ENCODE assay signal across 8 mouse cellular contexts in genomic region chr9:78488890-78489420, GRCm38 (mm10). TPM values are rescaled to one million over a fixed set of nuclear protein-coding genes. Genes with fewer than 3 reads are reported as not detected.
DNase-seq lines count a peak whose midpoint lies in the region; ATAC-seq and TF ChIP-seq lines count a peak whose summit lies in the region.

TSS of gene Eef1a1 (minus strand) at chr9:78489151.

- H3K4me3 ChIP-seq in MEL (ENCODE audit: control insufficient read depth in 1 of 2, insufficient read depth in 1 of 2, low read depth in 2 of 2, low read length in 2 of 2), result peak within 1 kb of the TSS; percentile 15 to 29; a peak in 3 of 4 replicates
- H3K4me3 ChIP-seq in forebrain, embryonic 14.5 days (ENCODE audit: low read depth, low read length), result peak within 1 kb of the TSS; percentile 30
- peak within 1 kb of the TSS; percentile 43 for H3K4me3 ChIP-seq in lung, postnatal 0 days (ENCODE audit: low read depth, low read length)

- no peak within 1 kb of the TSS for H3K27ac ChIP-seq in MEL (ENCODE audit: control insufficient read depth, low read depth, low read length)
- H3K27ac ChIP-seq in forebrain, embryonic 14.5 days (ENCODE audit: low read depth, low read length), result peak within 1 kb of the TSS; percentile 16; the same call in 1 of the 2 replicates
- peak within 1 kb of the TSS; percentile 77; the same call in 1 of the 2 replicates for H3K27ac ChIP-seq in lung, postnatal 0 days (ENCODE audit: low read length)

- TF ChIP-seq CTCF in MEL (IDR thresholded peaks at IDR 0.05 in 2 of 3, conservative IDR thresholded peaks at IDR 0.05 in 1 of 3; ENCODE audit: control insufficient read depth in 1 of 3, insufficient read depth in 1 of 3, low read depth in 2 of 3, low read length in 3 of 3, poor library complexity in 1 of 3, severe bottlenecking in 1 of 3), result no peak
- TF ChIP-seq CTCF in lung, postnatal 0 days (IDR thresholded peaks at IDR 0.05), result no peak

- peak; percentile 31; the same call in 1 of the 2 replicates for ATAC-seq in cerebellum, adult (ENCODE audit: insufficient number of reproducible peaks, low FRiP score, low TSS enrichment)
- peak; percentile 68 for ATAC-seq in forebrain, embryonic 14.5 days
- ATAC-seq in lung, postnatal 0 days, result peak; percentile 81

- no peaks in the 10 kb centered on the region for H3K36me3 ChIP-seq in MEL (ENCODE audit: control insufficient read depth in 1 of 2, insufficient read depth in 2 of 2, low read length in 2 of 2)
- no peaks in the 10 kb centered on the region for H3K36me3 ChIP-seq in forebrain, embryonic 14.5 days (ENCODE audit: control insufficient read depth, insufficient read depth, low read length)
- no peaks in the 10 kb centered on the region for H3K36me3 ChIP-seq in lung, postnatal 0 days (ENCODE audit: insufficient read depth, low read length)

- WGBS in forebrain, embryonic 14.5 days, result 2% methylated on average over 15 of the region's 20 CpGs
- WGBS in lung, postnatal 0 days, result under 1% methylated on average over 16 of the region's 20 CpGs

- no peaks in the 10 kb centered on the region for H3K9me3 ChIP-seq in MEL (replicated peaks; ENCODE audit: insufficient read depth, low read length)
- H3K9me3 ChIP-seq in forebrain, embryonic 14.5 days (replicated peaks; ENCODE audit: control insufficient read depth, low read length), result no peaks in the 10 kb centered on the region
- H3K9me3 ChIP-seq in lung, postnatal 0 days (ENCODE audit: low read length), result no peaks in the 10 kb centered on the region

- peaks cover 8 to 13% of the 10 kb centered on the region in 2 experiments for H3K27me3 ChIP-seq in MEL (ENCODE audit: control insufficient read depth in 1 of 2, insufficient read depth in 2 of 2, low read length in 2 of 2)
- no peaks in the 10 kb centered on the region for H3K27me3 ChIP-seq in forebrain, embryonic 14.5 days (replicated peaks; ENCODE audit: control insufficient read depth, insufficient read depth, low read length)
- no peaks in the 10 kb centered on the region for H3K27me3 ChIP-seq in lung, postnatal 0 days (replicated peaks; ENCODE audit: insufficient read depth, low read length)

- DNase-seq in MEL (ENCODE audit: low read depth, low spot score), result no peak
- peak; percentile 33 for DNase-seq in forebrain, embryonic 14.5 days (ENCODE audit: low spot score)
- peak; percentile 74 for DNase-seq in heart, postnatal 4 days
- DNase-seq in layer of hippocampus, adult 8-10 months (ENCODE audit: low spot score in 2 of 2), result no peak
- DNase-seq in lung, postnatal 0 days (ENCODE audit: low spot score), result peak; percentile 75
- DNase-seq in ovary, postnatal 36 days (ENCODE audit: low spot score), result peak; percentile 63
- DNase-seq in urinary bladder, postnatal 36 days (ENCODE audit: low spot score in 2 of 2), result peak; percentile 59 to 63

- no peak for TF ChIP-seq EP300 in MEL (IDR thresholded peaks at IDR 0.05; ENCODE audit: low read depth in 1 of 2, low read length in 2 of 2)
- TF ChIP-seq EP300 in lung, postnatal 0 days (IDR thresholded peaks at IDR 0.05), result no peak

- peak within 1 kb of the TSS; percentile 63 for H3K4me2 ChIP-seq in forebrain, embryonic 14.5 days (ENCODE audit: low read length)
- peak within 1 kb of the TSS; percentile 70 for H3K4me2 ChIP-seq in lung, postnatal 0 days (replicated peaks; ENCODE audit: low read depth, low read length)

- no peak within 1 kb of the TSS for H3K9ac ChIP-seq in MEL (ENCODE audit: control insufficient read depth, low read depth, low read length, poor library complexity, severe bottlenecking)
- peak within 1 kb of the TSS; percentile 52 for H3K9ac ChIP-seq in forebrain, embryonic 14.5 days (ENCODE audit: low read length)
- H3K9ac ChIP-seq in lung, postnatal 0 days (replicated peaks; ENCODE audit: low read depth), result peak within 1 kb of the TSS; percentile 41; the same call in 1 of the 2 replicates

- H3K79me2 ChIP-seq in MEL (ENCODE audit: control insufficient read depth, insufficient read depth, low read length, poor library complexity), result no peaks in the 10 kb centered on the region

- no peak for TF ChIP-seq POLR2A in MEL (IDR thresholded peaks at IDR 0.05; ENCODE audit: control insufficient read depth in 1 of 2, insufficient read depth in 1 of 2, low read depth in 1 of 2, low read length in 2 of 2, poor library complexity in 1 of 2)

- TF ChIP-seq RAD21 in MEL (IDR thresholded peaks at IDR 0.05; ENCODE audit: low read depth, low read length), result no peak

- no peaks in the 10 kb centered on the region; a peak in 1 of 4 replicates for H3K4me1 ChIP-seq in MEL (ENCODE audit: control insufficient read depth in 1 of 2, insufficient read depth in 2 of 2, low read length in 2 of 2)
- peaks cover 4% of the 10 kb centered on the region; the same call in 1 of the 2 replicates for H3K4me1 ChIP-seq in forebrain, embryonic 14.5 days (ENCODE audit: control insufficient read depth, insufficient read depth, low read length)
- H3K4me1 ChIP-seq in lung, postnatal 0 days (ENCODE audit: insufficient read depth, low read depth, low read length), result no peaks in the 10 kb centered on the region

TF ChIP-seq in MEL, 35 proteins besides CTCF, POLR2A, EP300 and RAD21:
- TF ChIP-seq ZKSCAN1 (IDR thresholded peaks at IDR 0.05; ENCODE audit: low read depth, low read length), result no peak
- TF ChIP-seq GABPA (IDR thresholded peaks at IDR 0.05; ENCODE audit: low read depth, low read length), result no peak
- TF ChIP-seq GATA1 (IDR thresholded peaks at IDR 0.05; ENCODE audit: low read depth, low read length), result no peak
- no peak for TF ChIP-seq MYB (IDR thresholded peaks at IDR 0.05; ENCODE audit: low read depth, low read length)
- no peak for TF ChIP-seq MXI1 (IDR thresholded peaks at IDR 0.05; ENCODE audit: low read depth, low read length)
- TF ChIP-seq SIN3A (IDR thresholded peaks at IDR 0.05; ENCODE audit: low read length), result no peak
- TF ChIP-seq ELF1 (IDR thresholded peaks at IDR 0.05; ENCODE audit: low read depth, low read length), result no peak
- no peak for TF ChIP-seq CHD1 (IDR thresholded peaks at IDR 0.05; ENCODE audit: low read depth, low read length)
- no peak for TF ChIP-seq POLR2AphosphoS5 (IDR thresholded peaks at IDR 0.05; ENCODE audit: borderline replicate concordance, low read depth, low read length)
- no peak for TF ChIP-seq E2F4 (IDR thresholded peaks at IDR 0.05; ENCODE audit: borderline replicate concordance, low read depth, low read length)
- no peak for TF ChIP-seq KAT2A (conservative IDR thresholded peaks at IDR 0.05; ENCODE audit: low read depth, low read length)
- TF ChIP-seq ZC3H11A (IDR thresholded peaks at IDR 0.05; ENCODE audit: low read depth, low read length), result no peak
- TF ChIP-seq USF2 (IDR thresholded peaks at IDR 0.05; ENCODE audit: borderline replicate concordance in 1 of 2, insufficient read depth in 1 of 2, low read depth in 1 of 2, low read length in 2 of 2), result no peak

RNA-seq across cellular contexts. Expression of gene Eef1a1, which starts in this region (rescaled TPM):
- 11,891 and 13,182 TPM in 2 replicates for total RNA-seq in MEL (2012; rRNA removed)
- polyA plus RNA-seq in MEL (2012; ENCODE audit: insufficient read depth in 1 of 2, insufficient read length in 2 of 2, low read depth in 1 of 2, low replicate concordance in 2 of 2, missing spikeins in 1 of 2), result over 10,000 TPM; 11,701 to 60,504 TPM
- polyA plus RNA-seq in forebrain, embryonic 14.5 days (2014; fragmentation: Nextera tagmentation; extraction: Ambion mirVana), result 4,517 and 5,265 TPM in 2 replicates
- total RNA-seq in heart, postnatal 4 days (2021), result 1,000 to 10,000 TPM; 4,503 to 4,597 TPM
- 1,000 to 10,000 TPM; 2,504 to 3,682 (median 3,062) TPM for total RNA-seq in layer of hippocampus, adult 8-10 months (2022)
- 2,930 and 3,003 TPM in 2 replicates for polyA plus RNA-seq in lung, postnatal 0 days (2015; fragmentation: Nextera tagmentation; extraction: Ambion mirVana)

Comparison
In these comparisons a context has a peak if more than half of its experiments do, and no peak if none do; other contexts are left out.
1. DNase-seq: peak in forebrain, embryonic 14.5 days (single experiment), heart, postnatal 4 days (single experiment), lung, postnatal 0 days (single experiment), ovary, postnatal 36 days (single experiment) and urinary bladder, postnatal 36 days (2 of 2); none in MEL (single experiment) and layer of hippocampus, adult 8-10 months (0 of 2).
2. ATAC-seq: peak in every context shown above with its lines; median percentile 81 in lung, postnatal 0 days; 68 in forebrain, embryonic 14.5 days; 31 in cerebellum, adult.
3. Peak in every context shown above with its lines, with median percentiles within 50 percentile points of each other: H3K4me3 ChIP-seq.